22 mouse cellular contexts compared by ENCODE assay signal in the genomic region with DNA sequence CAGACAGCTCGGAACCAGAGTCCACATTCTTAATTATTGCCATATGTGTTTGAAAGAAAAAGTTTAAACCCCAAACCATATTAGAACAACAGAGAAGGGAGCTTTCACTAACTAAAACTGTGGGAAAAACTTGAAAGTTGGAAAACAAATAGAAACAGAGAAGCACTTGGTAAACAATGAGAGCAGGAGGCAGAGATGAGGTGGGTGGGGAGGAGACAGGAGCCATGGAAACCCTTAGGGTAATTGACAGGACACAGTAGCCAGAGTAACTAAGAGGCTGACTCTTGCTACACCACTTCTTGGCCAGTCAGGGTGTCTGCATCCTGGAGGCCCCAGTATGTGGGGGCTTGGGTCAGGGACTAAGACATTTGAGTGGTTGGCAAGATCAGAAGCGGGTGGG.
A peak's percentile ranks its signal among the peaks of the same experiment; 100 is the strongest.
DNase-seq lines count a peak whose midpoint lies in the region; ATAC-seq and TF ChIP-seq lines count a peak whose summit lies in the region.
"Had no signal": no experiment of that assay in that cellular context is flagged by ENCODE, and none has a peak within 500 bp of the region (broad histone marks: within the 10 kb centered on the region; RNA-seq: fewer than 3 reads in every experiment).

No protein-coding gene starts in this region.

- ATAC-seq in embryonic facial prominence, embryonic 15.5 days (ENCODE audit: insufficient number of reproducible peaks, low FRiP score, low TSS enrichment, low read depth), result peak; percentile 81
- ATAC-seq: forebrain, embryonic 16.5 days; hindbrain, embryonic 16.5 days; inflammation-experienced regulatory T-cells, adult 6 months; intestine, postnatal 0 days had no signal

- TF ChIP-seq CTCF in gastrocnemius, adult 2 months (IDR thresholded peaks at IDR 0.05), result no peak

- H3K4me2 ChIP-seq in embryonic facial prominence, embryonic 15.5 days (replicated peaks), result no peak overlapping the region
- H3K4me2 ChIP-seq: forebrain, embryonic 12.5 days; hindbrain, embryonic 12.5 days had no signal

- no peak overlapping the region for H3K9ac ChIP-seq in embryonic facial prominence, embryonic 15.5 days
- H3K9ac ChIP-seq: forebrain, embryonic 12.5 days; hindbrain, embryonic 12.5 days had no signal

- intact Hi-C loops in gastrocnemius, adult 2 months (cut with DNase I), result no loop called here

- H3K36me3 ChIP-seq in embryonic facial prominence, embryonic 10.5 days (replicated peaks), result no peaks in the 10 kb centered on the region
- H3K36me3 ChIP-seq in embryonic facial prominence, embryonic 15.5 days, result no peaks in the 10 kb centered on the region
- H3K36me3 ChIP-seq: forebrain, embryonic 12.5 days; hindbrain, embryonic 12.5 days had no signal

- peak overlapping the region; percentile 53 for H3K27ac ChIP-seq in gastrocnemius, adult 2 months
- peak overlapping the region; percentile 40; the same call in 1 of the 2 replicates for H3K27ac ChIP-seq in embryonic facial prominence, embryonic 10.5 days (replicated peaks)
- peak overlapping the region; percentile 75 for H3K27ac ChIP-seq in embryonic facial prominence, embryonic 15.5 days (replicated peaks)
- H3K27ac ChIP-seq: forebrain, embryonic 12.5 days; hindbrain, embryonic 12.5 days had no signal

- H3K4me1 ChIP-seq in embryonic facial prominence, embryonic 10.5 days, result peaks cover 4% of the 10 kb centered on the region
- peaks cover 6% of the 10 kb centered on the region for H3K4me1 ChIP-seq in embryonic facial prominence, embryonic 15.5 days
- H3K4me1 ChIP-seq: forebrain, embryonic 12.5 days; hindbrain, embryonic 12.5 days had no signal

- H3K9me3 ChIP-seq in embryonic facial prominence, embryonic 10.5 days, result no peaks in the 10 kb centered on the region
- H3K9me3 ChIP-seq in embryonic facial prominence, embryonic 15.5 days (replicated peaks), result no peaks in the 10 kb centered on the region
- H3K9me3 ChIP-seq: forebrain, embryonic 12.5 days; hindbrain, embryonic 12.5 days had no signal

- WGBS in embryonic facial prominence, embryonic 10.5 days, result 56% methylated on average over 2 of the region's 2 CpGs
- WGBS in embryonic facial prominence, embryonic 15.5 days, result 55% methylated on average over 2 of the region's 2 CpGs

- no peak overlapping the region for H3K4me3 ChIP-seq in gastrocnemius, adult 2 months
- H3K4me3 ChIP-seq in embryonic facial prominence, embryonic 10.5 days, result no peak overlapping the region
- no peak overlapping the region for H3K4me3 ChIP-seq in embryonic facial prominence, embryonic 15.5 days (replicated peaks)
- H3K4me3 ChIP-seq: erythroblast, embryonic 14.5 days; forebrain, embryonic 12.5 days; hindbrain, embryonic 12.5 days had no signal

- H3K27me3 ChIP-seq in embryonic facial prominence, embryonic 10.5 days (replicated peaks; ENCODE audit: low read depth, poor library complexity, severe bottlenecking), result no peaks in the 10 kb centered on the region
- no peaks in the 10 kb centered on the region for H3K27me3 ChIP-seq in embryonic facial prominence, embryonic 15.5 days
- H3K27me3 ChIP-seq: forebrain, embryonic 12.5 days; hindbrain, embryonic 12.5 days had no signal

- DNase-seq in gastrocnemius, adult 2 months, result peak; percentile 22
- DNase-seq in gastrocnemius, adult 18-20 months (ENCODE audit: low spot score), result no peak
- peak; percentile 54 for DNase-seq in 3T3-L1 (ENCODE audit: low read depth, low spot score)
- peak; percentile 10 for DNase-seq in embryonic facial prominence, embryonic 10.5 days (ENCODE audit: low spot score)
- no peak for DNase-seq in B cell, adult 2 months
- DNase-seq in spleen, postnatal 10 days (ENCODE audit: low spot score in 2 of 2), result no peak
- no peak for DNase-seq in lung, postnatal 14 days
- DNase-seq: adrenal gland, postnatal 10 days; cerebellum, adult 11 months; cerebellum, adult 8-10 months; cerebellum, postnatal 14 days; heart, postnatal 10 days; heart, postnatal 4 days; kidney, adult 9 months had no signal

Comparison
In these comparisons a context has a peak if more than half of its experiments do, and no peak if none do; other contexts are left out.
1. DNase-seq: peak in gastrocnemius, adult 2 months (single experiment), 3T3-L1 (single experiment) and embryonic facial prominence, embryonic 10.5 days (single experiment); none in gastrocnemius, adult 18-20 months (single experiment), B cell, adult 2 months (0 of 2), spleen, postnatal 10 days (0 of 2) and lung, postnatal 14 days (single experiment).
2. Peak in every context shown above with its lines, with median percentiles within 50 percentile points of each other: H3K27ac ChIP-seq.